Mouse (Mus musculus) limb, embryonic 10.5 days (tissue): ENCODE measurements around the gene Coro1c. TPM values are rescaled to one million over a fixed set of nuclear protein-coding genes. Genes with fewer than 3 reads are reported as not detected.
A peak's percentile ranks its signal among the peaks of the same experiment; 100 is the strongest.

Source experiments
- DNase-seq: peaks from one replicate; pipeline ENCODE4 v3.0.0-alpha.2; 2017; ENCODE audit warnings: low spot score
- H3K27ac ChIP-seq: fragments of 300-500 bp; sonication (generic); 2 replicates; pipeline ENCODE4 v1.5.1; 2016; ENCODE audit warnings: mild to moderate bottlenecking
- H3K27me3 ChIP-seq: fragments of 300-500 bp; sonication (generic); 2 replicates; pipeline ENCODE4 v1.6.1; 2016; ENCODE audit warnings: low read depth, mild to moderate bottlenecking; ENCODE audit not compliant: poor library complexity, severe bottlenecking
- H3K36me3 ChIP-seq: fragments of 300-500 bp; sonication (generic); 2 replicates; pipeline ENCODE4 v1.6.1; 2016; ENCODE audit warnings: mild to moderate bottlenecking, moderate library complexity
- H3K4me1 ChIP-seq: fragments of 300-500 bp; sonication (generic); 2 replicates; pipeline ENCODE4 v1.6.1; 2016
- H3K4me3 ChIP-seq: fragments of 300-500 bp; sonication (generic); 2 replicates; pipeline ENCODE4 v1.5.1; 2016; ENCODE audit warnings: mild to moderate bottlenecking, moderate library complexity
- H3K9me3 ChIP-seq: fragments of 300-500 bp; sonication (generic); replicated peaks from 2 replicates; pipeline ENCODE4 v1.6.1; 2016; ENCODE audit warnings: mild to moderate bottlenecking
- WGBS: fragments of 180-500 bp; shearing (Covaris S2); methylation state at CpG from one replicate; pipeline ENCODE4 v1.1.7; 2016; 5-methylcytosine and 5-hydroxymethylcytosine counted together
- polyA plus RNA-seq: library from polyadenylated mRNA; unstranded; fragments of >200 nt; fragmentation: Nextera tagmentation; extraction: Ambion mirVana; gene quantifications from 2 replicates; pipeline ENCODE4 v1.2.1, GENCODE M21; 2016

Gene Coro1c
- polyA plus RNA-seq, 1 experiment from 2014 or later = 129 TPM

DNA sequence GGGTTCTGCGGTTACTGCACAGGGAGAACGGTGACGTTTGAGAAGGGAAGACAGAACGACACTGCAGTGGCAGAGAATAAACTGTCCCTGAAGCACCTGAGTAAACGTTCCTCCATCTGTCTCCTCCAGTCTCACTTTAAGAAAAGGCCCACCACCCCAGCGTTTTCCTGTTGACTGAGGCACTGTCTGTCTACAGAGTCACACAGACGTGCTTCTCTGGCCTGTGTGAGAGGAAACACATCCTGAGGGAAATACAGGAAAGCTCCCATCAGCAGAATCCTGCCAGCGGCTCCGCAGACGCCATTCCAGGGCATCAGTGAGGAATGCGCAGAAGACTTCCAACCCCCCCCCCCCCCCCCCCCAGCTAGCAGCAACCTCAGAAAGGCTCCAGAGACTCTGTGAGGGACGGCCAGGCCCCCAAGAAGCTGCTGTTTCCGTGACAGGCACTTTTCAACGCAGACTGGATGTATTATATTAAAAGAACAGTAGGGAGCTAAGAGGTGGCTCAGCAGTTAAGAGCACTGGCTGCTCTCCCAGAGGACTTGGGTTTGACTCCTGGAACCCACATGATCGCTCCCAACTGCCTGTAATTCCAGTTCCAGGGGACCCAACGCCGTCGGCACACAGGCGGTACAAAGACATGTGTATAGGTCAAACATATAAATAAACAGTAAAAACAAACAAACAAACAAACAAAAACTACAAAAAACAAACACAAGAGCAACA lies 19.2 kb downstream of the Coro1c start:
- H3K9me3 ChIP-seq = no peaks in the 10 kb centered on the region
- DNase-seq = peak; percentile 33
- 30% methylated on average over 19 of the region's 19 CpGs for WGBS
- peak overlapping the region; percentile 57 for H3K27ac ChIP-seq
- no peak overlapping the region for H3K4me3 ChIP-seq
- H3K4me1 ChIP-seq = peaks cover 28% of the 10 kb centered on the region
- 0 out of 2 replicates have a peak, but pooled peaks cover 3% of the 10 kb centered on the region for H3K36me3 ChIP-seq
- no peaks in the 10 kb centered on the region for H3K27me3 ChIP-seq

GRCm38 (mm10) chr5:113888186-113888795 lies 20.3 kb downstream of the Coro1c start:
- 0 out of 2 replicates have a peak, but pooled peaks cover 3% of the 10 kb centered on the region for H3K36me3 ChIP-seq
- no peaks in the 10 kb centered on the region for H3K27me3 ChIP-seq
- H3K27ac ChIP-seq = peak overlapping the region; percentile 57
- H3K4me3 ChIP-seq = no peak overlapping the region
- WGBS = 85% methylated on average over 5 of the region's 5 CpGs
- H3K9me3 ChIP-seq = no peaks in the 10 kb centered on the region
- no peak for DNase-seq
- H3K4me1 ChIP-seq = peaks cover 32% of the 10 kb centered on the region

GRCm38 (mm10) chr5:113887132-113887531 lies 21.4 kb downstream of the Coro1c start:
- Histone ChIP-seq H3K9me3 (no peaks in the 10 kb centered on the region), H3K4me1 (peaks cover 43% of the 10 kb centered on the region), H3K27me3 (no peaks in the 10 kb centered on the region), H3K36me3 (0 out of 2 replicates have a peak, but pooled peaks cover 3% of the 10 kb centered on the region), H3K4me3 (no peak overlapping the region), H3K27ac (no peak overlapping the region)
- 80% methylated on average over 11 of the region's 11 CpGs for WGBS
- DNase-seq = no peak

DNA sequence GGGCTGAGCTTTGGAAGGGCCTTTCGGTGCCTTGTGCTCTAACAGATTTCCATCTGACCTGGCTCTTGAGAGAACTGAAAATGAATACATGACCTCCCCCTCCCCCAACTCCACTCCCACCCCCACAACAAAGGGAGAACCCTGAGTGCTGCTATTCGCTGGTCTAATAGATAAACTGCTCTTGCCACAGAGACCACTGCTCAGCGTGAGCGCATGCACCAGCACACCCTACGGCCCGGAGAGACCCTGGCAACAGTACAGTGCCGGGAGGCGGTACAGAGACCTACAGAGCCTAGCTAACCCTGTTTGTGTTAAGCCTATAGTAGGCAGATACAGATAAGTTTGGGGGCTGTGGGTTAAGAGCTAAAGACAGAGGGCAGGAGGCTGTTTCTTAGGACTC lies 22.9 kb downstream of the Coro1c start:
- DNase-seq = no peak
- no peak overlapping the region for H3K27ac ChIP-seq
- no peaks in the 10 kb centered on the region for H3K9me3 ChIP-seq
- no peak overlapping the region for H3K4me3 ChIP-seq
- H3K4me1 ChIP-seq = peaks cover 45% of the 10 kb centered on the region
- no peaks in the 10 kb centered on the region for H3K27me3 ChIP-seq
- 85% methylated on average over 8 of the region's 8 CpGs for WGBS
- peaks cover 18% of the 10 kb centered on the region for H3K36me3 ChIP-seq

- 83% methylated on average over 7 of the region's 7 CpGs for WGBS
- no peak overlapping the region for H3K4me3 ChIP-seq
- no peaks in the 10 kb centered on the region for H3K27me3 ChIP-seq
- no peaks in the 10 kb centered on the region for H3K9me3 ChIP-seq
- no peak for DNase-seq
- H3K27ac ChIP-seq = no peak overlapping the region
- H3K4me1 ChIP-seq = peaks cover 36% of the 10 kb centered on the region
- peaks cover 24% of the 10 kb centered on the region for H3K36me3 ChIP-seq
These were observed 23.8 kb downstream of the Coro1c start for GRCm38 (mm10) chr5:113884750-113885149.

GRCm38 (mm10) chr5:113883384-113883771 lies 25.2 kb downstream of the Coro1c start:
- 67% methylated on average over 3 of the region's 3 CpGs for WGBS
- no peaks in the 10 kb centered on the region for H3K27me3 ChIP-seq
- H3K4me1 ChIP-seq = peaks cover 23% of the 10 kb centered on the region
- no peaks in the 10 kb centered on the region for H3K9me3 ChIP-seq
- no peak overlapping the region for H3K4me3 ChIP-seq
- no peak for DNase-seq
- H3K36me3 ChIP-seq = peaks cover 36% of the 10 kb centered on the region
- H3K27ac ChIP-seq = peak overlapping the region; percentile 64; the same call in 1 of the 2 replicates

GRCm38 (mm10) chr5:113882566-113883383 lies 25.8 kb downstream of the Coro1c start:
- Histone ChIP-seq H3K9me3 (no peaks in the 10 kb centered on the region), H3K27me3 (no peaks in the 10 kb centered on the region), H3K4me3 (no peak overlapping the region), H3K36me3 (peaks cover 36% of the 10 kb centered on the region), H3K27ac (peak overlapping the region; percentile 64), H3K4me1 (peaks cover 20% of the 10 kb centered on the region)
- no peak for DNase-seq
- 77% methylated on average over 15 of the region's 15 CpGs for WGBS

DNA sequence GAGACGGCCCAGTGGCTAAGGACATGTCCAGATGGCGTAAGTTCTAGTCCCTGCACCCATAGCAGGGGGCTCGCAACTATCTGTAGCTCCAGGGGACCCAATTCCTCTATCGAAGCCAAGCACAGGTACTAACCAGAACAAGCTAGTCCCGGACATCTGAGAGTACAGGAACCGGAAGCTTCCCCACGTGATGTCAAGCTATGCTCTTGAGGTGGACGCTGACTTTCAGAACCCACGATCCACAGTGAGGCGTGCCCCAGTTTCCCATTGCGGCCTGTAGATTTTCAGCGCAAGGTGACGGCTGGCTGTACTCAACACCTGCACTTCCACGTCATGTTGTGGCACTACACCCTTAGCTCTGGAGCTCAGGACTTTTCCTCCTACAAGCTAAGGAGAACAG lies 27.4 kb downstream of the Coro1c start:
- H3K9me3 ChIP-seq = no peaks in the 10 kb centered on the region
- H3K27ac ChIP-seq = no peak overlapping the region
- H3K27me3 ChIP-seq = no peaks in the 10 kb centered on the region
- peaks cover 45% of the 10 kb centered on the region for H3K36me3 ChIP-seq
- DNase-seq = no peak
- WGBS = 95% methylated on average over 14 of the region's 14 CpGs
- H3K4me1 ChIP-seq = peaks cover 20% of the 10 kb centered on the region
- H3K4me3 ChIP-seq = no peak overlapping the region

- 92% methylated on average over 17 of the region's 17 CpGs for whole genome bisulfite sequencing
- Histone ChIP-seq H3K36me3 (peaks cover 62% of the 10 kb centered on the region), H3K9me3 (no peaks in the 10 kb centered on the region), H3K27me3 (no peaks in the 10 kb centered on the region), H3K4me3 (no peak overlapping the region), H3K4me1 (peaks cover 35% of the 10 kb centered on the region), H3K27ac (no peak overlapping the region)
- no peak for DNase-seq
These were observed 29.5 kb downstream of the Coro1c start for GRCm38 (mm10) chr5:113878943-113879617.

DNA sequence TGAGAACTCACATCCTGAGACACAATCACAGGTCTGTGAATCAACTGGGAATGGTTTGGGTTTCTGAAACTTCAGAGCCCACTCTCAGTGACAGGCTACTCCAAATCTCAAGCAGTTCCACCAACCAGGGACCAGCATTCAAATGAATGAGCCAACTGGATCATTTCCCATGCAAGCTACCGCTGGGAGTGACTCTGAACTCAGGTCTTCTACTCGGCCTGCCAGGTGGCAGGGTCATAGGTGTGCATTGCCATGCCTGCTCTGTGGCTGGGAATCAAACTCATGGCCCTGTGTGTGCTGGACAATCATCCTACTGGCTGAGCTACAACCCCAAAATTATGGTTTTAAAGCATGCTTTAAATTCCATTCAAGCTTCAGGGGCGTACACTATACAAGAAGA lies 31.0 kb downstream of the Coro1c start:
- Histone ChIP-seq H3K36me3 (peaks cover 62% of the 10 kb centered on the region), H3K27ac (no peak overlapping the region), H3K9me3 (no peaks in the 10 kb centered on the region), H3K4me3 (no peak overlapping the region), H3K4me1 (peaks cover 39% of the 10 kb centered on the region), H3K27me3 (no peaks in the 10 kb centered on the region)
- DNase-seq = no peak
- 76% methylated on average over 3 of the region's 3 CpGs for WGBS

DNA sequence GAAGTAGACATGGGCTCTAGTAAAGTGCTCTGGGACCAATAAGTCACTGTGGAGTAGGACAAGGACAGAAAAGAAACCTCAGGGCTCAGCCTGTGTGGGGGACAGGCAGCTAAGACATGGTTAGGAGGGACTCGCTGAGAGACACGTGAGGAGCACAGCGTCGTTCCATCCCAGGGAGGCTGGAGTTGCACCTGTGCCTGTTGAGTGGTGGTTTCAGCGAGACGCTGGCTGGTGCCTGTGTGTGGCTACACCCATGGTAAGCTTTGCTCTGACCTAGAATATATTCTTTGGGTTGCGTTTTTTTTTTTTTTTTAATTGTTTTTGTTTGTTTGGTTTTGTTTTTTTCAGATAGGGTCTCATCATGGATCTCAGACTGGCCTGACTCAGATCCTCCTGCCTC lies 32.4 kb downstream of the Coro1c start:
- Histone ChIP-seq H3K36me3 (peaks cover 52% of the 10 kb centered on the region), H3K27ac (no peak overlapping the region), H3K27me3 (no peaks in the 10 kb centered on the region), H3K4me3 (no peak overlapping the region), H3K4me1 (peaks cover 46% of the 10 kb centered on the region), H3K9me3 (no peaks in the 10 kb centered on the region)
- 97% methylated on average over 7 of the region's 7 CpGs for WGBS
- no peak for DNase-seq

GRCm38 (mm10) chr5:113875625-113876024 lies 32.9 kb downstream of the Coro1c start:
- peaks cover 52% of the 10 kb centered on the region for H3K4me1 ChIP-seq
- no peak for DNase-seq
- no peak overlapping the region for H3K4me3 ChIP-seq
- WGBS = 87% methylated on average over 4 of the region's 4 CpGs
- H3K27ac ChIP-seq = no peak overlapping the region
- H3K9me3 ChIP-seq = no peaks in the 10 kb centered on the region
- H3K36me3 ChIP-seq = peaks cover 47% of the 10 kb centered on the region
- no peaks in the 10 kb centered on the region for H3K27me3 ChIP-seq
